Mouse (Mus musculus): Measurements from ENCODE around the gene Fadd. TPM values are rescaled to one million over a fixed set of nuclear protein-coding genes. Genes with fewer than 3 reads are reported as not detected.

The Fadd gene
- total RNA-seq (2023): 5.2 TPM

GRCm38 (mm10) chr7:144582284-144582980 lies at the start of gene Fadd:
TSS of gene Fadd (minus strand) at chr7:144582463.

GRCm38 (mm10) chr7:144553237-144554122 lies 28.8 kb downstream of the Fadd start, which contains the start of gene Ppfia1:
TSS of gene Ppfia1 (minus strand) at chr7:144553729.

Other genes with a start within 250 kb of the Fadd start
- gene Cttn, start 111.5 kb downstream of the Fadd start, total RNA-seq (2023): 1.3 TPM
- 112 TPM for gene Ppfia1, start 28.7 kb downstream of the Fadd start, total RNA-seq (2023)
- gene Ano1, start 169.5 kb upstream of the Fadd start, total RNA-seq (2023): 0.56 TPM

All from CD4-positive naive resting alpha-beta T cell, adult 76 days (primary cell).